Mouse (Mus musculus) brain, embryonic 14.5 days (tissue): ENCODE results near the gene Stim1. TPM values are rescaled to one million over a fixed set of nuclear protein-coding genes. Genes with fewer than 3 reads are reported as not detected.
"Not testable (repeated sequence)": the region's sequence is repeated elsewhere in the genome, so short reads cannot be mapped to it uniquely, and the experiment has no call there.

Experiments
- DNase-seq: peaks from one replicate; pipeline ENCODE4 v3.0.0-alpha.2; 2011; ENCODE audit warnings: low read depth
- CTCF ChIP-seq: fragments of 200-500 bp; IDR thresholded peaks from 2 replicates; pipeline ENCODE4 v1.5.1; 2012; ENCODE audit warnings: inconsistent platforms, mild to moderate bottlenecking, moderate library complexity, borderline replicate concordance; ENCODE audit not compliant: insufficient read depth, insufficient read length; ENCODE audit errors: extremely low read depth
- POLR2A ChIP-seq: fragments of 200-500 bp; IDR thresholded peaks from 2 replicates; pipeline ENCODE4 v1.6.1; 2012; ENCODE audit warnings: mild to moderate bottlenecking, inconsistent platforms, borderline replicate concordance; ENCODE audit not compliant: poor library complexity, insufficient read depth, insufficient read length, severe bottlenecking; ENCODE audit errors: extremely low read depth
- polyA plus RNA-seq: library from polyadenylated mRNA; depleted of rRNA; stranded (reverse); fragments of >200 nt; gene quantifications from 2 replicates; pipeline ENCODE4 v1.2.3, GENCODE M21; 2012

Stim1 gene
- polyA plus RNA-seq, 1 experiment = 22.9 TPM

- TF ChIP-seq POLR2A = no peak
- TF ChIP-seq CTCF = no peak
- DNase-seq = no peak
These were observed 14.0 kb upstream of the Stim1 start for GRCm38 (mm10) chr7:102253631-102254030.

GRCm38 (mm10) chr7:102255954-102256353 lies 11.7 kb upstream of the Stim1 start, which contains the start of gene Rhog:
Gene Rhog, minus strand, starts transcription at chr7:102256054.
- TF ChIP-seq POLR2A = no peak
- no peak for DNase-seq

- DNase-seq = no peak
- TF ChIP-seq POLR2A (no peak), CTCF (no peak)
These were observed 11.0 kb upstream of the Stim1 start for GRCm38 (mm10) chr7:102256636-102257035.

GRCm38 (mm10) chr7:102258189-102258588 lies 9.4 kb upstream of the Stim1 start:
- TF ChIP-seq POLR2A = no peak
- TF ChIP-seq CTCF = peak; percentile 70; the same call in 1 of the 2 replicates
- peak; percentile 83 for DNase-seq

GRCm38 (mm10) chr7:102258753-102259152 lies 8.9 kb upstream of the Stim1 start:
- DNase-seq = no peak
- TF ChIP-seq POLR2A (no peak), CTCF (no peak)

GRCm38 (mm10) chr7:102259716-102260479 lies 7.7 kb upstream of the Stim1 start:
- TF ChIP-seq POLR2A = no peak
- no peak for TF ChIP-seq CTCF
- no peak for DNase-seq

- no peak for DNase-seq
- no peak for TF ChIP-seq POLR2A
- no peak for TF ChIP-seq CTCF
These were observed 7.1 kb upstream of the Stim1 start for GRCm38 (mm10) chr7:102260518-102260917.

- TF ChIP-seq CTCF (no peak), POLR2A (no peak)
- DNase-seq = no peak
These were observed 4.6 kb upstream of the Stim1 start for GRCm38 (mm10) chr7:102263020-102263419.

GRCm38 (mm10) chr7:102266021-102266400 lies 1.6 kb upstream of the Stim1 start:
- not testable (repeated sequence) for DNase-seq

- DNase-seq = no peak
- TF ChIP-seq POLR2A (no peak), CTCF (no peak)
These were observed 1.1 kb upstream of the Stim1 start for GRCm38 (mm10) chr7:102266401-102267042.

GRCm38 (mm10) chr7:102267113-102267579 lies 460 bp upstream of the Stim1 start:
- DNase-seq = peak; percentile 96
- TF ChIP-seq POLR2A = peak; percentile 20; the same call in 1 of the 2 replicates
- TF ChIP-seq CTCF = peak; percentile 88

GRCm38 (mm10) chr7:102268395-102268748 lies 766 bp downstream of the Stim1 start:
- TF ChIP-seq POLR2A = no peak
- TF ChIP-seq CTCF = no peak
- DNase-seq = peak; percentile 13
